Mouse (Mus musculus): ENCODE data around the gene Zfp217. TPM values are rescaled to one million over a fixed set of nuclear protein-coding genes. Genes with fewer than 3 reads are reported as not detected.

Zfp217 gene
- total and polyA plus RNA-seq, 3 experiments, result 5.2 to 9.4 (median 8.9) TPM

- DNase-seq, result no peak
- no peak overlapping the region for H3K4me3 ChIP-seq
- TF ChIP-seq EP300 (IDR thresholded peaks at IDR 0.05; ENCODE audit: insufficient read depth, low read depth, low read length) (no peak), CTCF (IDR thresholded peaks at IDR 0.05) (no peak), POLR2A (IDR thresholded peaks at IDR 0.05; ENCODE audit: insufficient read depth, low read depth, low read length) (no peak)
- 87% methylated on average over 10 of the region's 10 CpGs for WGBS
- H3K27ac ChIP-seq, result no peak overlapping the region
- H3K27me3 ChIP-seq (ENCODE audit: control insufficient read depth, insufficient read depth, low read length), result no peaks in the 10 kb centered on the region
- H3K4me1 ChIP-seq (ENCODE audit: control insufficient read depth, insufficient read depth, low read length), result no peaks in the 10 kb centered on the region; the same call in 1 of the 2 replicates
- H3K36me3 ChIP-seq (ENCODE audit: control insufficient read depth, insufficient read depth, low read length), result no peaks in the 10 kb centered on the region
- intact Hi-C loops (cut with DNase I), result no loop called here
- no peak overlapping the region for H3K9ac ChIP-seq (ENCODE audit: low read depth, low read length)
- H3K79me2 ChIP-seq (replicated peaks; ENCODE audit: control insufficient read depth, insufficient read depth, low read length), result no peaks in the 10 kb centered on the region
These were observed 17.7 kb upstream of the Zfp217 start for GRCm38 (mm10) chr2:170165649-170166048.

- H3K9ac ChIP-seq (ENCODE audit: low read depth, low read length), result no peak overlapping the region
- H3K4me1 ChIP-seq (ENCODE audit: control insufficient read depth, insufficient read depth, low read length), result no peaks in the 10 kb centered on the region; the same call in 1 of the 2 replicates
- DNase-seq, result no peak
- H3K36me3 ChIP-seq (ENCODE audit: control insufficient read depth, insufficient read depth, low read length), result no peaks in the 10 kb centered on the region
- WGBS, result 69% methylated on average over 18 of the region's 18 CpGs
- H3K27ac ChIP-seq, result no peak overlapping the region
- no peak overlapping the region for H3K4me3 ChIP-seq
- intact Hi-C loops (cut with DNase I), result loop anchor here (5.0 kb wide), 1 partner anchor 38 kb away; no protein-coding TSS in a partner anchor
- TF ChIP-seq CTCF (IDR thresholded peaks at IDR 0.05) (no peak), EP300 (IDR thresholded peaks at IDR 0.05; ENCODE audit: insufficient read depth, low read depth, low read length) (no peak), POLR2A (IDR thresholded peaks at IDR 0.05; ENCODE audit: insufficient read depth, low read depth, low read length) (no peak)
- H3K27me3 ChIP-seq (ENCODE audit: control insufficient read depth, insufficient read depth, low read length), result no peaks in the 10 kb centered on the region
- H3K79me2 ChIP-seq (replicated peaks; ENCODE audit: control insufficient read depth, insufficient read depth, low read length), result no peaks in the 10 kb centered on the region
These were observed 16.0 kb upstream of the Zfp217 start for GRCm38 (mm10) chr2:170163671-170164462.

- Histone ChIP-seq H3K36me3 (ENCODE audit: control insufficient read depth, insufficient read depth, low read length) (no peaks in the 10 kb centered on the region), H3K9ac (ENCODE audit: low read depth, low read length) (no peak overlapping the region), H3K27ac (peak overlapping the region; percentile 54), H3K27me3 (ENCODE audit: control insufficient read depth, insufficient read depth, low read length) (no peaks in the 10 kb centered on the region), H3K79me2 (replicated peaks; ENCODE audit: control insufficient read depth, insufficient read depth, low read length) (no peaks in the 10 kb centered on the region), H3K4me3 (no peak overlapping the region), H3K4me1 (ENCODE audit: control insufficient read depth, insufficient read depth, low read length) (peaks cover 2% of the 10 kb centered on the region; the same call in 1 of the 2 replicates)
- 33% methylated on average over 15 of the region's 15 CpGs for WGBS
- peak in 1 of 2 experiments; percentile 33 for DNase-seq
- intact Hi-C loops (cut with DNase I), result loop anchor here (5.0 kb wide), 2 partner anchors 42 to 43 kb away; no protein-coding TSS in a partner anchor
- TF ChIP-seq POLR2A (IDR thresholded peaks at IDR 0.05; ENCODE audit: insufficient read depth, low read depth, low read length) (no peak), EP300 (IDR thresholded peaks at IDR 0.05; ENCODE audit: insufficient read depth, low read depth, low read length) (no peak), CTCF (IDR thresholded peaks at IDR 0.05) (no peak)
These were observed 12.1 kb upstream of the Zfp217 start for GRCm38 (mm10) chr2:170159795-170160568.

- H3K4me1 ChIP-seq (ENCODE audit: control insufficient read depth, insufficient read depth, low read length), result peaks cover 4% of the 10 kb centered on the region
- no peak overlapping the region for H3K27ac ChIP-seq
- H3K27me3 ChIP-seq (ENCODE audit: control insufficient read depth, insufficient read depth, low read length), result no peaks in the 10 kb centered on the region
- no peak overlapping the region for H3K4me3 ChIP-seq
- 73% methylated on average over 4 of the region's 4 CpGs for WGBS
- intact Hi-C loops (cut with DNase I), result loop anchor here (5.0 kb wide), 1 partner anchor 42 kb away; no protein-coding TSS in a partner anchor
- DNase-seq, result no peak
- H3K79me2 ChIP-seq (replicated peaks; ENCODE audit: control insufficient read depth, insufficient read depth, low read length), result no peaks in the 10 kb centered on the region
- H3K36me3 ChIP-seq (ENCODE audit: control insufficient read depth, insufficient read depth, low read length), result peaks cover 2% of the 10 kb centered on the region
- no peak overlapping the region for H3K9ac ChIP-seq (ENCODE audit: low read depth, low read length)
- no peak for TF ChIP-seq CTCF (IDR thresholded peaks at IDR 0.05)
- TF ChIP-seq EP300 (IDR thresholded peaks at IDR 0.05; ENCODE audit: insufficient read depth, low read depth, low read length), result no peak
- TF ChIP-seq POLR2A (IDR thresholded peaks at IDR 0.05; ENCODE audit: insufficient read depth, low read depth, low read length), result no peak
These were observed 11.1 kb upstream of the Zfp217 start for GRCm38 (mm10) chr2:170158987-170159386.

- intact Hi-C loops (cut with DNase I), result loop anchor here (5.0 kb wide), 1 partner anchor 41 kb away; no protein-coding TSS in a partner anchor
- 0 out of 2 replicates have a peak overlapping the region, but pooled peaks have one; percentile 12 for H3K27ac ChIP-seq
- peak in 1 of 2 experiments; percentile 34 for DNase-seq
- TF ChIP-seq EP300 (IDR thresholded peaks at IDR 0.05; ENCODE audit: insufficient read depth, low read depth, low read length), result no peak
- no peak for TF ChIP-seq CTCF (IDR thresholded peaks at IDR 0.05)
- no peak for TF ChIP-seq POLR2A (IDR thresholded peaks at IDR 0.05; ENCODE audit: insufficient read depth, low read depth, low read length)
- no peak overlapping the region for H3K4me3 ChIP-seq
- H3K27me3 ChIP-seq (ENCODE audit: control insufficient read depth, insufficient read depth, low read length), result no peaks in the 10 kb centered on the region
- peaks cover 4% of the 10 kb centered on the region for H3K4me1 ChIP-seq (ENCODE audit: control insufficient read depth, insufficient read depth, low read length)
- no peaks in the 10 kb centered on the region for H3K79me2 ChIP-seq (replicated peaks; ENCODE audit: control insufficient read depth, insufficient read depth, low read length)
- whole genome bisulfite sequencing, result 41% methylated on average over 5 of the region's 5 CpGs
- H3K9ac ChIP-seq (ENCODE audit: low read depth, low read length), result no peak overlapping the region
- H3K36me3 ChIP-seq (ENCODE audit: control insufficient read depth, insufficient read depth, low read length), result peaks cover 2% of the 10 kb centered on the region
These were observed 10.3 kb upstream of the Zfp217 start for GRCm38 (mm10) chr2:170158251-170158650.

All from heart, adult 2 months (tissue).